Comparison of ENCODE assay signal across 8 mouse cellular contexts in the genomic region with DNA sequence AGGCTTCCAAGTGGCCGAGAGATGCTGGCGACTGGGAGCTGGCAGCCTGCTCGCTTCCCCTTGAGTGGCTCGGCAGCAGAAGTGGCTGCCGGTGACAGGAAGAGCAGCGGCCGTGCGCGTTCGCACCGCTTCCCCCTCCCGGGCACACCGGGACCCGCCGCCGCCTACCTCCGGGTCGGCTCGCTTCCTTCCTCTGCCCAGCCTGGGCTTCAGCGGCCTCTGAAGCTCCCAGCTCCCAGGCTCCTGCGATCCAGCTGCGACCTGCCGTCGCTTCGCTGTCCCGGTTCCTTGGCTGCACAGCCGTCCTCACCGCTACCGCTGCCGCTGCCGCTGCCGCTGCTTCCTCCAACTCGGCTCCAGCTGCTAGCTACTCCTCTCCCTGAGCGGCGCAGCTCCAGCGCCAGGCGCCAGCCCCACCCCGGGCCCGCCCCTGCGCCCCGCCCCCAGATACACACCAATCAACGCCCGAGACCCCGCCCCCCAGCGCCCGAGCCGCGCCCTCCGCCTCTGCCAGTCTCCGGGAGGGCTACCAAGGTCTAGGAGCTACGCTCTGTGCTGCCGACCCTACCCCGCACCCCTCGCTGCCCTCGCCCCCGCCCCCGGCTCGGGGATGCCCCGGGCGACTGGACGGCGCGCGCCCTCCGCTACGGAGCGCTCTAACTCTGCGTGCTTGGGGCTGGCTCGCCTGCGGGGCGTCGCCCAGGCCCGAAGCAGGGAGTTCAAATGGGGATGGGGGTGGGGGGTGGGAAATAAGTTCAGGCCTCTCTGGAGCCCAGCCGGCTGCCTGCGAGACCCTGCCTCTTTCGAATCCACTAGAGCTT. TPM values are rescaled to one million over a fixed set of nuclear protein-coding genes. Genes with fewer than 3 reads are reported as not detected.
DNase-seq lines count a peak whose midpoint lies in the region; ATAC-seq and TF ChIP-seq lines count a peak whose summit lies in the region.

TSS of gene Pik3r1 (minus strand) at position 409 of the 821 bp plus-strand sequence.

- ATAC-seq in hindbrain, postnatal 0 days = peak; percentile 98

- no peaks in the 10 kb centered on the region for H3K27me3 ChIP-seq in hindbrain, postnatal 0 days (ENCODE audit: insufficient read depth, low read length)
- no peaks in the 10 kb centered on the region for H3K27me3 ChIP-seq in megakaryocyte, embryonic 14.5 days (replicated peaks)

- TF ChIP-seq CTCF in gastrocnemius, adult 2 months (IDR thresholded peaks at IDR 0.05) = no peak
- TF ChIP-seq CTCF in hindbrain, postnatal 0 days (IDR thresholded peaks at IDR 0.05; ENCODE audit: low read depth) = no peak; the same call in 1 of the 2 replicates

- peak within 1 kb of the TSS; percentile 97 for H3K9ac ChIP-seq in hindbrain, postnatal 0 days (replicated peaks; ENCODE audit: low read length)

- 1% methylated on average over 68 of the region's 76 CpGs for WGBS in hindbrain, postnatal 0 days

- DNase-seq in WW6 (ENCODE audit: low read depth, low spot score) = peak; percentile 76
- peak; percentile 97 for DNase-seq in cerebellum, postnatal 4 days (ENCODE audit: low spot score in 2 of 2)
- peak; percentile 99 for DNase-seq in gastrocnemius, adult 2 months
- DNase-seq in hindbrain, postnatal 0 days (ENCODE audit: low spot score) = peak; percentile 97
- DNase-seq in left cerebral cortex, adult 8-10 months (ENCODE audit: low spot score in 2 of 2) = peak; percentile 83 to 94
- DNase-seq in right cerebral cortex, postnatal 10 days (ENCODE audit: low spot score in 2 of 2) = peak; percentile 97 to 98
- peak; percentile 96 for DNase-seq in urinary bladder, postnatal 25 days (ENCODE audit: low spot score)

- H3K36me3 ChIP-seq in hindbrain, postnatal 0 days (ENCODE audit: insufficient read depth, low read length) = no peaks in the 10 kb centered on the region
- H3K36me3 ChIP-seq in megakaryocyte, embryonic 14.5 days (replicated peaks; ENCODE audit: low read length) = peaks cover 18% of the 10 kb centered on the region

- intact Hi-C loops in gastrocnemius, adult 2 months (cut with DNase I) = loop anchor here (2.0 to 10.0 kb wide), 3 partner anchors 41 to 557 kb away; no protein-coding TSS in a partner anchor

- peak within 1 kb of the TSS; percentile 84 for H3K4me2 ChIP-seq in hindbrain, postnatal 0 days (ENCODE audit: low read depth, low read length)

- H3K4me1 ChIP-seq in hindbrain, postnatal 0 days (ENCODE audit: insufficient read depth, low read length) = peaks cover 14% of the 10 kb centered on the region
- peaks cover 44% of the 10 kb centered on the region for H3K4me1 ChIP-seq in megakaryocyte, embryonic 14.5 days

- no peaks in the 10 kb centered on the region for H3K9me3 ChIP-seq in hindbrain, postnatal 0 days (ENCODE audit: low read length)
- no peaks in the 10 kb centered on the region for H3K9me3 ChIP-seq in megakaryocyte, embryonic 14.5 days

- peak within 1 kb of the TSS; percentile 99 for H3K27ac ChIP-seq in gastrocnemius, adult 2 months
- peak within 1 kb of the TSS; percentile 95 for H3K27ac ChIP-seq in hindbrain, postnatal 0 days

- peak within 1 kb of the TSS; percentile 95 for H3K4me3 ChIP-seq in gastrocnemius, adult 2 months
- H3K4me3 ChIP-seq in hindbrain, postnatal 0 days (ENCODE audit: low read length) = peak within 1 kb of the TSS; percentile 95
- H3K4me3 ChIP-seq in megakaryocyte, embryonic 14.5 days (replicated peaks) = peak within 1 kb of the TSS; percentile 99

RNA-seq across cellular contexts. Expression of gene Pik3r1, which starts in this region (rescaled TPM):
- 10 to 100 TPM; 41.3 to 52.1 TPM for total RNA-seq in gastrocnemius, adult 2 months (2021)
- total RNA-seq in hindbrain, postnatal 0 days (2014; rRNA removed) = 95.6 and 111 TPM in 2 replicates
- polyA plus RNA-seq in hindbrain, postnatal 0 days (2015; fragmentation: Nextera tagmentation; extraction: Ambion mirVana) = 56.2 and 58.1 TPM in 2 replicates
- total RNA-seq in left cerebral cortex, adult 8-10 months (2022) = 100 to 1,000 TPM; 124 to 134 (median 126) TPM
- 3.9 and 4.2 TPM in 2 replicates for polyA plus RNA-seq in megakaryocyte, embryonic 14.5 days (2012; ENCODE audit: insufficient read depth, low replicate concordance)

Comparison
In these comparisons a context has a peak if more than half of its experiments do, and no peak if none do; other contexts are left out.
1. Peak in every context shown above with its lines: DNase-seq, ATAC-seq, H3K4me3 ChIP-seq and H3K27ac ChIP-seq.
2. RNA of gene Pik3r1 (polyA plus RNA-seq): 56.2 to 58.1 TPM in hindbrain, postnatal 0 days; 3.9 to 4.2 TPM in megakaryocyte, embryonic 14.5 days; every median in the first group is over 10 times any median in the second.